Mouse (Mus musculus) left cerebral cortex, adult 9 months (tissue): ENCODE measurements at regions not wholly inside any gene's neighbourhood (a gene's known extent, or its start where the extent isn't known, plus 50 kb on each side); places are given as distances from the start of the nearest gene placed in this dataset.

Experiments used
- DNase-seq, 2 experiments: peaks; one replicate each; pipeline ENCODE4 v3.0.0; 2022; ENCODE audit warnings: low spot score in 2 of 2

- DNase-seq = peak in 1 of 2 experiments; percentile 51
These were observed 66.4 kb downstream of the Gm6685 start for GRCm38 (mm10) chr11:28273299-28273698.

DNA sequence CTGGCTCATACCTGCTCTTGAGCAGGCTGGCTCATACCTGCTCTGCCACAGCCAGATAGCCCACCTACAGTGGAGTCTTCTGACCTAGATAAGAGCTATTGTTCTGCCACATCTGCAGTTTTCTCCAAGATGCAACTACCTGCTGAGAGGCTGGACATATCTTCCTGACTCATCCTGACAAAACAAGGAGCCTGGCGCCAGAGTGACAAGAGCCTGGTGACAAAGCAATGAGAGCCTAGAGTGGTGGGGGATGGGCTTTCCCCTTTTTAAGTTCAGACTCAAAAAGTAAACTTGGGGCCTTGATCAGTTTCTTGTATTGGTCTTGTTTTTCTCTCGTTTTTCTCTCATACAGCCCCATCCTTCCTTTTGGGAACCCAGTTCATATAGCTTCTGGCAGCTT is 67.1 kb downstream of the Gm6685 start:
- DNase-seq = no peak
